19 mouse cellular contexts compared by ENCODE assay signal in genomic region chr11:55591194-55591593, GRCm38 (mm10). TPM values are rescaled to one million over a fixed set of nuclear protein-coding genes. Genes with fewer than 3 reads are reported as not detected.
"Had no signal": no experiment of that assay in that cellular context is flagged by ENCODE, and none has a peak within 500 bp of the region (broad histone marks: within the 10 kb centered on the region; RNA-seq: fewer than 3 reads in every experiment).

No protein-coding gene starts in this region.

- ATAC-seq: liver, postnatal 0 days; midbrain, embryonic 16.5 days had no signal

- H3K9me3 ChIP-seq: limb, embryonic 15.5 days; liver, embryonic 13.5 days; midbrain, embryonic 12.5 days; neural tube, embryonic 13.5 days had no signal

- H3K9ac ChIP-seq: limb, embryonic 15.5 days; liver, embryonic 13.5 days; liver, postnatal 0 days; midbrain, embryonic 12.5 days; neural tube, embryonic 13.5 days had no signal

- H3K27me3 ChIP-seq: limb, embryonic 15.5 days; liver, embryonic 13.5 days; neural tube, embryonic 13.5 days had no signal

- H3K4me2 ChIP-seq: limb, embryonic 15.5 days; liver, embryonic 13.5 days; midbrain, embryonic 12.5 days; neural tube, embryonic 13.5 days had no signal

- H3K27ac ChIP-seq: left cerebral cortex, adult 2 months; limb, embryonic 15.5 days; liver, embryonic 13.5 days; midbrain, embryonic 12.5 days; neural tube, embryonic 13.5 days had no signal

- DNase-seq: kidney, adult 11 months; kidney, adult 9 months; kidney, postnatal 10 days; kidney, postnatal 4 days; liver, embryonic 13.5 days; liver, postnatal 0 days; retina, postnatal 1 day; thymus, adult 2 months; thymus, postnatal 36 days had no signal

- H3K36me3 ChIP-seq: limb, embryonic 15.5 days; liver, embryonic 13.5 days; midbrain, embryonic 12.5 days had no signal

- H3K4me3 ChIP-seq: left cerebral cortex, adult 2 months; limb, embryonic 15.5 days; liver, embryonic 13.5 days; midbrain, embryonic 12.5 days; neural tube, embryonic 13.5 days had no signal

- H3K4me1 ChIP-seq: limb, embryonic 15.5 days; liver, embryonic 13.5 days; midbrain, embryonic 12.5 days had no signal

RNA-seq across cellular contexts. Expression of gene Glra1, which starts 16.8 kb away (rescaled TPM):
- total RNA-seq: megakaryocyte-erythroid progenitor cell, adult 5-6 weeks had no signal
- polyA plus RNA-seq: limb, embryonic 11.5 days; liver, embryonic 13.5 days; liver, postnatal 0 days; lung, embryonic 16.5 days; midbrain, embryonic 12.5 days; small intestine, adult 2 months; stomach, embryonic 16.5 days; thymus, adult 2 months had no signal
